Mouse (Mus musculus): ENCODE measurements around the gene Poc1a.

The Poc1a gene

DNA sequence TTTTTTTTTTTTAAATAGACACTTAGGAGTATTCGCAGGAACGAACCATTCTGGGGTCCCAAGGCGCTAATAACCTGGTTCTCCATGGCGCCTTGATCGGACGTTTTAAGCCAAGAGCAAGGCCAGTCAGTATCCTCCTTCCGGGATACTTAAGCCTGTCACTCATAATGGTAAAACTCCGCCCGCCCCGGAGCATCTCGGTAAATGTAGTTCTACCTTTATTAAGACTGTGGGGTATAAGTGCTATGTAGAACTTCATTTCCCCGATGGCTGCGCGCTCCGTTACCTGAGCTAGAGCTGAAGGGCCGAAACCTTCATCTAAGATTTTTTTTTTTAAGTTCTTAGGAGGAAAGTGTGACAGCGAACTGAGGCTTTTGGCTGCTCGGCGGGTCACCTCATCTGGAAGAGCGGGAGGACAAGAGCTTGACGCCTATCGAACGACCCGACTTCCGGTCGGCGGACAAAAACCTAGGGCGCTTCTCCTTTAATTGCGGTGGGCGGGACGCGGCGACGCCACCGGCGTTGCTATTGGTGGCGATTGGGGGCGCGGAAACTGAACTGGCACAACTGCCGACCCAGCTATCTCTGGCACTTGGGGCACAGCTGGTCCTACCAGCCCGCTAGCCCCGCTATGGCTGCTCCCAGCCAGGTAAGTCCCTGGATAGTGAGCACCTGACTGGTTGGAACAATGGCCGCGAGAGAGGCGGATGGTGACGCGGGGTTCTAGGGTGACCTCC, at the start of gene Poc1a:
Gene Poc1a, plus strand, starts transcription at position 254 of the 737 bp plus-strand sequence.
- in situ Hi-C loops (cut with MseI, MboI), result no loop called here

DNA sequence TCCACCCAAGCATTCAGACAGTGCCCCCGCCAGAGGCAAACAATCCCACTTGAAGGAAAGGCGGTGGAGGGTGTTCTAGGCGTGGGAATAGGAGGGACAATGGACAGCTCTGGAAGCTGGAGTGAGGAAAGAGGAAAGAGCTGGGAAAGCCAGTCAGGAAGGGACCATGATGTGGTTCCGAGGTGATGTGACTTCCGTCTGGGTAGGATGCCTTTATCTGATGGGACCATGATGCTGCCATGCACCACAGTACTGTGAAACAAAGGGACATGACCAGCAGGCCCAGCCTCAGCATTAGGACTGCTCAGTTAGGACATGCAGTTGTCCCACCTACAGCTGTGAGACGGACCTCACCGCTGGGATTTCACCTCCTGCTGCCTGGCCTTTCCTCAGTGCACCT, 49.6 kb upstream of the Poc1a start:
- in situ Hi-C loops (cut with MseI, MboI), result no loop called here

DNA sequence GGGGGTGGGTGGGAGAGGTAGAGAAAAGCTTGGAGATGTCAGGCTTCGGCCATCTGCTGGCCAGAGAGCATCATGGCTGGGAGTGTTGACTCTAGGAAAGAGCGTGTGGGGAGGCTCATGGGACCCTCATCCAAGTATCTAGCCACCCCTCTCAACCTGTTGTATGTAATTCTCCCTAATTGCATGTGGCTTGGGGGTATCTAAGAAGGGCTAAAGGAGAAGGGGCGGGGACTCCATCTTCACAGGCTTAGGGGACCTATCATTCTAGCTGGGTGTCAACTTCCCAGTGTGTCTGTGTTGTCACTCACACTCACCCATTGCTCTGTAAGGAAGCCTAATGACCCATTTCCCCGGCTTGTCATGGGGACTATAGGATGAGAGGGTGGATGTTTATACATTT, 49.0 kb upstream of the Poc1a start:
- in situ Hi-C loops (cut with MseI, MboI), result no loop called here

DNA sequence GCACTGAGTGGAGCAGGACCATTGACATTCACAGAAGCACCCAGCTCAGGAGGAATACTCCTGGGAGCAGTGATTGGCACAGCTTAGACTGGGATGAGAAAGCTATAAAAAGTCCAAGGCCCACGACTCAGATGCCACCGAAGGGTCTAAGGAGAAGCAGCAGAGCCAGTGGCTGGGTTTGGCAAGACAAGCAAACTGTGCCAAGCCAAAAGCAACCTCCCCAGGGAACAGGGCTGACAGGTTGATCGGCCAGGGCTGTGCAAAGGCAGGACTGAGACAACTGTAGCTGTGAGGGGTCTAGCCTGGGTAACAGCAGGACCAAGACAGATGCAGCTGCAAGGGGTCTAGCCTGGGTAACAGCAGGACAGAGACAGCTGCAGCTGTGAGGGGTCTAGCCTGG, 47.9 kb upstream of the Poc1a start:
- in situ Hi-C loops (cut with MseI, MboI), result no loop called here

DNA sequence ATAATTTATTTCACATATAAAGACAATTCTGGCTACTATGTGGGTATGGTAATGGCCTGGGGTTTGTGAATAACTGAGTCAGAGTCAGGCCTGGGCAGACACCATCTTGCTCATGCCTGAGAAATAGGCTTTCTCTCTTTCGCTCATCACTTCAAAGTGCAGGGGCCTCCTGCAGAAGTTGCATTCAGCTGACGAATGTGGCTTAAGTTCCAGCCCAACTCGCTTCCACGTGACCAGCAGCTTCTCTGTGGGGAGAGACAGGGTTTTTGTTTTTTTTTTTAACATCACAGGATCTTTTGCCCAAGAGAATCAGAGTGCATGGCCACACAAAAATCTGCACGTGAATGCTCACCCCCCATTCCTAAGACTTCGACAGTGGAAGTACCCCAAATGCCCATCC, 46.9 kb upstream of the Poc1a start:
- in situ Hi-C loops (cut with MseI, MboI), result no loop called here

DNA sequence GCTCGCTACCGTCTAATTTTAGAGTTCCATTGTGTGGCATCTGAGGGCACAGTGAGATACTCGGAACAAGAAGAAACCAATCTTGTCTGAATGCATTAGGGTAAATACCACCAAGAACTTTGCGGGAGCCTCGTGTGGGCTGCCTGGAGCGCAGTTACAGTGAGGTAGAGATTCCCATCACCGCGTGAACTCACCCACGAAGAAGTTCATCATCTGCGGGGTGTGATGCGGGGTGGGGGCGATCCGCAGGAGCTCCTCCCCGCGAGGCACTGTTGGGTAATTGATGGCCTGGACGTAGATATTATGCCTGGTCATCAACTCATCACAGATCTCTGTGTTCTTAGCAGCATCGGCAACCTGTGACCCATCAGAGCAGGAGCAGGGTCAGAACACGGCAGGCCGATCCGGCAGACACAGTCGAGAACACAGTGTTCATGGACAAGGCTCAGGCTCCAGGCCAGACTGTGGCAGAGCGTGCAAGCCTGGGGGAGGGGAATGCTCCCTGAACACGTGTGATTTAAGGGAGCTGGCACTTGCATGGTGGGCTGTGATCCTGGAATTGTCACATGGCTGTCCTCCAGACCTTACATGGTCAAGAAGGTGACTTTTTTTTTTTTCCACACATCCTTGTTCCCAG, 45.5 kb upstream of the Poc1a start:
- in situ Hi-C loops (cut with MseI, MboI), result no loop called here

DNA sequence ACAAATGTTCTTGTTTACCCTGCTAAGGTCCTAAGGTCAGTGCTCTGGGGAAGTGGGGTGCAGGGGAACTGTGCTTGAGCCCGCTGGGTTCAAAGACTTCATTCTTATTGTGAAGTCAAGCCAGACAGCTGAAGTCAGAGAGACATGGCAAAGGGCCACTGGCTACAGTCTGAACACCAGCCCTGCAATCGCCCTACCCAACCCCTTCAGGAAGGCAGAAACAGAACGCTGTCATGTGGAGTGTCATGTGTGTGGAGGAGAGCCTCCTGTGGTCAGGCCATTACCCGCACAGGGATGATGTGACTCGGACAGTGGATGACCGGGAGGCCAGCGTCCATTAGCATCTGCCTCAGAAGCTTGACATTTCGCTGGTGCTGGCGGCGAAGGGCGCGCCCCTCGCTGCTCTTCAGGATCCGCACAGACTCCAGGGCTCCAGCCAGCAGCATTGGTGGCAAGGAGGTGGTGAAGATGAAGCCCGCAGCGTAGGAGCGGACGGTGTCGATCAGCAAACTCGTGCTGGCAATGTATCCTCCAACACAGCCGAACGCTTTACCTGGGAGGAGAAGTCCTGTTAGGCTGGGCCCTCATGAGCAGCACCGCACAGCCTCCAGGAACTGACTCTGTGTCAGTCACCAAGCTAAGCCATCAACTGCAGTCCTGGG, 44.6 kb upstream of the Poc1a start:
- in situ Hi-C loops (cut with MseI, MboI), result no loop called here

DNA sequence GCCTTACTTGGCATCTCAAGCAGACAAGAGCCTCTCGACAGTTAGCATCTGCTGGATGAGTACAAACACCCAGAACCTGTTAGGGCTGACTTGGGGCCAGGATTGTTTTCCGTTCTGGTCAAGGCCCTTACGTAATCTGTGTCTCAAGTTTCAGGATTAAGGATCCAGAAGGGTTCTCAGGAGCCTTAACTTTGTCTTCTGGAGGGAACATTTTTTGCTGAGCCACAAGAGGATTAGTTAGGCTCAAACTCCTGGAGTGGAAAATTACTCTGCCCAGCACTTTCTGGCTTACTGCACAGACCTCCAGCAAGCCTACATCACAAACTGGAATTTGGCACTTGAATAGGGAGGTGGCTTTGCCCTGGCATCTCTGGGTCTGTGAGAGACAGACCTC, 44.0 kb upstream of the Poc1a start:
- in situ Hi-C loops (cut with MseI, MboI), result no loop called here

DNA sequence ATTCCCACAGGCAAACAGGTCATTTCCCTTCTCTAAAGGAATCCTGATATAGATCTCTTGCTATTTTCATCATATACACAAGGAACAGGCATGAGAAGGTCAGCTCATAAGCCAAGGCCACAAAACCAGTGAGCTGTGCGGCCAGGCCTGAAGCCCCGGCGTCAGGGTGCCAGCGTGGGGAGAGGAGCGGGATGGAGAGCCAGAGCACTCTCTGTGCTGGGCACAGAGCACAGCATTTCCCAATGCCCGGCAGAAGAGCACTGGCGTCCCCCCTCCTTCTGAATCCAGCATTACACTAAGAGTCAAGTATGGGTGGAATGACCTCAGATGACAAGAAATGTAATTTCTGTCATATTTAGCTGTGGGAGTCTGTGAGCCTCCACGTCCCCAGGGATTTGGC, 43.5 kb upstream of the Poc1a start:
- in situ Hi-C loops (cut with MseI, MboI), result no loop called here

DNA sequence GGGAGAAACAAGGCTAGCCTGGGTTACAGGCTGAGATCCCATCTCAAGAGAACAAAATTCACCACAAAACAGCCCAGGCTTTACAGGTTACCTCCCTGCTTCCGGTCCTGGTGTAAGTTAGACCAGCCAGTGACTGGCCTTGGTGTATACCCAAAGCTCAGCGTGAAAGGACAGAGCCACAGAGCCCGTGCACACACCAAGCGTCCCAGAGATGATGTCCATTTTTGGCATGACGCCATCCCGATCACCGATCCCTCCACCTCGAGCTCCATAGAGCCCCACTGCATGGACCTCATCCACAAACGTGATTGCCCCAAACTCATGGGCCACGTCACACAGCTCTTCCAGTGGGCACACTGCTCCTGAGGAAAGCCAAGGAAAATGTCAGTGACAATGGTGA, 43.0 kb upstream of the Poc1a start:
- in situ Hi-C loops (cut with MseI, MboI), result no loop called here

DNA sequence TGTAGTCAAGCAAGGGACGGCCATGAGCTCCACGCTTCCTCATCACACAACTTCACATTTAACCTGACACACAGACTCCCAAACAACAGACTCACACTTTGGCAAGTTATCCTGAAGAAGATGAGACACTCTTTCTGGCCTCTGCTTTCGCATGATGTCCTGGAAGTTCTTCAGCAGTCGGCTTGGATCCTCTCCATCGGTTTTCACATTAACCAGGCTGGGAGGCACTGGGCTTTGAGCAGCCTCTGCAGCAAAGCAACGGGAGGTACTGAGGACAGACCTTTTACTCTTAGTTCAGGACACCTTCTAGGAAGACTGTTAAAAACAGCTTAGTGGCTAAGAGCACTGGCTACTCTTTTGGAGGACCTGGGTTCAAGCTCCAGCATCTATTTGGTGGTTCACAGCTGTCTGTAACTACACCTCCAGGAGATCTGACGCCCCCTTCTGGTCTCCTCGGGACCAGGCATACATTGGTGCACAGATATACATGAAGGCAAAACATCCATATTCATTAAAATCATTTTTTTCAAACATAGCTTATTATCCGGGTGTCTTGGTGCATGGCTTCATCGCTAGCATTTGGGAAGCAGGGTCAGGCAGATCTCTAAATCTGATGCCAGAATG, 39.2 kb upstream of the Poc1a start:
- in situ Hi-C loops (cut with MseI, MboI), result no loop called here

DNA sequence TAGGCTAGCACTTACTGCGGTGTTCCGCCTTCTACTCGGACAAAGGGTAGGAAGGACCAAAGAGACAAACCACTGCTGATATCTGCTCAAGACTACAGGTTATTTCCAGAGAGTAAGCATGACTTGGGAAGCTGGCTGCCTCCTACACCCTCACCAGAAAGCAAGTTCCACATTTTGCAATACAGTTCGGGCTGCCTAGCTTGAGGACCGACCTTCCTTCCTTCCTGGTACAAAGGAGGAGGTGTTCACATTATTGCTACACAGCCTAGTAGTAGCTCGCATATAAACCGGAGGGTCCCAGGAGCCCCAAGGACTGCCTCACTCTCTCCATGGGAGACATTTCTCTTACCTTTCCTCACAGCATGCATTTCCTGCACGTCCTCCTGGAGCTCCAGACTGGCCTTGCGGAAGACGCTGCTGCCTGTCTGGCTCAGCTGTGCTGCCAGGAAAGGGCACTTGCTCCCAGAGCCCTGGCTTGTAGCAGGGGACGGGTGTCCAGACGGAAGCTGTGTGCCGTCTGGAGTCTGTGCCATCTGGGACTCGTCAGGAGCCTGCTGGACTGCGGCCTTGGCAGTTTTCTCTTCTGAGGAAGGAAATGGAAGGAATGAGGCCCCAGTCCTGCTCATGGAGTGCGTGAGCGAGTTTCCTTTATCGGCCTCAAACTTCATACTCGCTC, 37.9 kb upstream of the Poc1a start:
- in situ Hi-C loops (cut with MseI, MboI), result no loop called here

DNA sequence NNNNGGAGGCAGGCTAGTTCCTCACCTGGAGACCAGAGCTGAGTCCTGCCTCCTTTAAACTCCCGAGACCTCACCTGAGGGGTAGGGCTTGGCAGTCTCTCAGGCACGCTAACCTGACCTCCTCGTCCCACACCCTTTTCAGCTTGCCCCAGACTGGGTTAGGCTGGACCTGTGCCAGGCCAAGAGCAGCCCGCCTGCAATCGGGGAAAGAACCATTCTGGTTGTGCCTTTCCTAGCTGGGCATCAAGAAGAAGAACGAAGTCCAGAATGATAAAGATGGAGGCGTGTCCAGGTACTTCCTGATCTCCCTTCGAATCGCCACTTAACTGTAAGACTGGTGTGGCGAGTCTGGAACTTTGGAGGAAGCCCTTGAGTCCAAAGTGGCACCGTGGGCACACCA, 31.3 kb upstream of the Poc1a start:
- in situ Hi-C loops (cut with MseI, MboI), result no loop called here

DNA sequence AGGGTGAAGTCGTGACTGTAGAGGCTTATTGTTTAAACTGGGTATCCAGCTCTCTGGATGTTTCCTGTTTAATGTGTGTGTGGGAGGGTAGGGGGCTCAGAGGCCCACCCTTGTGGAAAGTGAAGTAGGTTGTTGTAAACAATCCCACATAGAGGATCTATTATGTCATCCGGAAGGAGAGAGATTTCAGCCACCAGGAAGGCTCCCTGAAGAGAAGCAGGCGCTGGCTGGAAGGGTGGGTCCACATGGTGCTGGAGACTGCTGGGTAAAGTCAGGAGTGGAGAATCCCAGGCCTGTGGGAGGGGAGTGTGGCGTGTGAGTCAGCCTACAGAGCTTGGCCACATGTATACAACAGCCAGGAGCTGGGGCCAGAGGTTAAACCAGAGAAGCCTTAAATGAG, 30.6 kb upstream of the Poc1a start:
- in situ Hi-C loops (cut with MseI, MboI), result no loop called here

DNA sequence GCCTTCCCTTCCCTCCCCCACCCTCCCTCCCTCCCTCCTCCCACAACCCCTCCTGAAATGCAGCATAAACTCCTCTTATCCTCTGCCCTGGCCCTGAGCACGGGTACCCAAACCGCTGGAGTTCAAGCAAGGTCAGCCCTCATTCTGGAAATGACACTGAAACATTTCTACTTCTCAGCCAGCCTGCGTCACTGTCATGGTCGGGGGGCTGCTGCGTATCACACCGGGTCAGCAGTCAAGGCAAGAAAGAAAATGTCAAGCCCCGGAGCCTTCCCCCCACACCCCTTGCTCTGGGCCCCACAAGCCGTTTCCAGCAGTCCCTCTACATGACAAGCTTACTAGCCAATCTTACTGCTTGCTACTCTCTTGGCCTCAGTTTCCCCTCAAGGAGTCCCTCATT, 29.8 kb upstream of the Poc1a start:
- in situ Hi-C loops (cut with MseI, MboI), result no loop called here

DNA sequence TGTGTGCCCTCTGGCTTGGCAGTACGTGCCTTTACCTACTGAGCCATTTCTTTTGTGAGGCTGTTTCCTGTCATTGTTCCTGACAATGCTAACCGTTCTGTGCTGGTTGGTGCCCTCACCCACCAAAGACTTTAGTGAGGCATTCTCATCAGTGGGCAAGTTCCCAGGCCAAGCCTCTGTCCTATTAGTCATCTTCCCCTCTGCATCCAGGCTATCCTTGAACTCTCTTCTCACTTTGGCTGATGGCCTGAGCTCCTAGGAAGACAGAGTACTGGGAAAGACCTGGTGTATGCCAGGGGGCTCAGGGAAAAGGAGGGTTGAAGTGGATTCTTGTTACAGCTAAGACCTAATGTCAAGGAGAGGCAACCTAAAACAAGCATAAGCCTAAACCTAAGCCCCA, 26.9 kb upstream of the Poc1a start:
- in situ Hi-C loops (cut with MseI, MboI), result no loop called here

DNA sequence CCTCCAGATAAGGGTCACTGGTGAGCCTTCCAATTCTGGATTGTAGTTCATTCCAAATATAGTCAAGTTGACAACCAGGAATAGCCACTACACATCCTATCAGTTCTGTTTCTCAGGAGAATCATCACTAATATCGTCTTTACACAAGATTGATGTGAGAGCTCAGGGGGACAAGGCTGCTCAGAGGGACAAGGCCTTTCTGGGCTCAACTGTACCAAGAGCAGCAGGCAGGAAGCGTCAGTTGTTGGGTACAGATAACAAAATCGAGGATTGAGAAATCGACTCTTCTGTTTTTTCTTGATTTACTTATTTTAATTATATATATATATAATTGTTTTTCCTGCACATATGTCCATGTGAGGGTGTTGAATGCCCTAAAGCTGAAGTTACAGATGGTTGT, 22.4 kb upstream of the Poc1a start:
- in situ Hi-C loops (cut with MseI, MboI), result no loop called here

DNA sequence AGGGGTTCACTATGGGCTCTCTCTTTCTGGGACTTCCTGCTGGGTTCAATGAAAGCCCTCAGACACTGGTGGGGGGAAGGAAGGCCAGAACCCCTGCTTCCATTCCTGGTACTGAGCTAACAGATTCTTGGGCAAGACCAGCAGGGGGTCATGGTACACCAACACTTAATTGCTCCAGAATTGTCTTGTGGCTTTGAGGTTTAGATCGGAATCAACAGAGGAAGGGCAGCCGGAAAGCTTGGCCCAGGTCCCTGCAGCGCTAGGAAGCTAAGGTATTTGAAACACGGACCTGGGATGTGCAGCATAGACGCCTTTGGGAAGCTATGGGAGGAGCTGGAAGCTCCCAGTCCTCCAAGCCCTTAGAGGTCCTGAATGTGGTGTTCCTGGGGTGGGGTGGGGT, 21.9 kb upstream of the Poc1a start:
- in situ Hi-C loops (cut with MseI, MboI), result no loop called here

DNA sequence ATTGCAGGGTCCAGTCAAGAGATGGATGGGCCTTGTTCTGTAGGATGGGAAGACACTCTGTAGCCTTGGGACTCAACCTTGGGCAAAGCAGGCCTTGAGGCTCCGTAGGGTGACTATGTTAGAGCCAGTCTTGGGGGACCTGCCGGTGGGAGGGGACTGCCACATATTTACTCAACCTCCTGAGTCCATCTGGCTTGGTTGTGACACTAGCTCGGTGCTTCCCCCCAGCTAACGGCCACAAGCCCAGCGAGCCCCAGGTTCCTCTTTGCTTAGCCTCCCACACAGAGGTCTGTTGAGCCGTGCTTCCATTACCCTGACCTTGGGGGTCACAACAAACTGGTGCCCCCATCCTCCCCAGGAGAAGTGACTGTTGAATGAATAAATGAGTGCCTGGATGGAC, 19.8 kb upstream of the Poc1a start:
- in situ Hi-C loops (cut with MseI, MboI), result no loop called here

DNA sequence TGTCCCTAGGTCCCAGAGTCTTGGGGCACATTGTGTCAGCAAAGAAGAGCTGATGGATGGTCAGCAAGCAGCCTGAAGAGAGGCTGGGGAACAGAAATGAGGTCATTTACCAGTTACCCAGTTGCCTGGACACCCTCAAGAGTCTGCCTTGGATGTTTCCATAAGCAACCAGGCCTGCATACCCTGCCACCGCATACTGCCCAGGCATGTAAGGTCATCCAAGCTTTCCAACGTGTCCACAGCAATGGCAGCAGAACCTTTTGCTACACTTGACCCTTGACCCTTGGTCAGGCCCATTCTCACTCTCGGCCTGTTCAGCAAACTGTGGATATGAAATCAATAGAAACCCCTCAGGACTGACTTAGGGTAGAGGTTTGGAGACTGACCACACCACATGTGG, 19.4 kb upstream of the Poc1a start:
- in situ Hi-C loops (cut with MseI, MboI), result no loop called here

DNA sequence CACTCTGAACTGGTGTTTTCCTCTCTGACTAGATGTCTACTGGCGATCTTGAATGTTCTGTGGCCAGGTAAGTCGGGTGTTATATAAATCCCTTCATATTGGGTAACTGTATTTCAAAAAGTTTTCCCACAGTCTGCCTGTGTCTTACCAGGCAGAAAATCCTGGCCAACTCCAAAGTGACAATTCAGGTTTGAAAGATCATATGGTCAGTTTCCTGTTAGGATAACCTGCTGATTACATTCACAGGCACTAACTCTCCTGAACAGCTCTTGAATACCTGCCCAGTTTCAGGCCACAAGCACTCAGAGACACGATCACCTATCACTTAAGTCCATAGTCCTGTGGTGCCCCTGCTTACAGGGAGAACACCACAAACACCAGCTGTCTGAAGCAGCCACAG, 18.8 kb upstream of the Poc1a start:
- in situ Hi-C loops (cut with MseI, MboI), result no loop called here

DNA sequence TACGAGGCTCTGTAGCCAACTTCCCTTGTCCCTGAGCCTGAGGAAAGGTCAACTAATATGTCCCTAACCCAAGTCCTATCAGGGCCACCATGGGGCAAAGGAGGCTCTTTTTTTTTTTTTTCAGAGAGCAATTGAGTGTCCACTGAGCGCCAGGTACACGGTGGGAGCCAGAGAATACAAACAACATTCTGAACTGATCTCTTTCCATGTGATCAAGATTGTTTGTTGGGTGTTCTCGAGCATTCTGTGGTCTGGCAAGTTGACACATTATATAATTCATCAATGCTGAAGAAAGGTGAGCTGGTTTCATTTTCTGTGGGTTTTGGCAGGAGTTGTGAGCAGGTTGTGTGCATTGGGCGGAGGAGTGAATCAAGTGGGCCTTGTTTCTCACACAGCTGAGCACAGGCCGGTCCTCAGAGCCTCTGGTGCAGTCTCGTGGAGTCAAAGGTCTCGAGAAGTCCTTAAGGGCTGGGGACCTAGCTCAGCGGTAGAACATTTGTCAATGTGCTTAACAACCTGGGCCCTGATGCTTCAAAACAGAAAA, 17.4 kb upstream of the Poc1a start:
- in situ Hi-C loops (cut with MseI, MboI), result no loop called here

Data from mouse trophoblast stem cell (cell line).